Mouse (Mus musculus) lung, embryonic 16.5 days (tissue): ENCODE results near the gene Uri1. TPM values are rescaled to one million over a fixed set of nuclear protein-coding genes. Genes with fewer than 3 reads are reported as not detected.
A peak's percentile ranks its signal among the peaks of the same experiment; 100 is the strongest.

ENCODE experiments used
- ATAC-seq: fragments of 200-750 bp; cut with Nextera tagmentation; 2 replicates; pipeline ENCODE4 v1.8.0; 2017; ENCODE audit warnings: low read depth, mild to moderate bottlenecking, moderate library complexity
- H3K27ac ChIP-seq: fragments of 300-500 bp; sonication (generic); 2 replicates; pipeline ENCODE4 v1.5.1; 2014; ENCODE audit warnings: mild to moderate bottlenecking, control low read depth, low read length
- H3K27me3 ChIP-seq: fragments of 300-500 bp; sonication (generic); 2 replicates; pipeline ENCODE4 v1.6.1; 2014; ENCODE audit warnings: low read depth, low read length, mixed read lengths; ENCODE audit not compliant: control insufficient read depth, insufficient read depth
- H3K36me3 ChIP-seq: fragments of 300-500 bp; sonication (generic); 2 replicates; pipeline ENCODE4 v1.6.1; 2014; ENCODE audit warnings: low read length; ENCODE audit not compliant: control insufficient read depth, insufficient read depth
- H3K4me1 ChIP-seq: fragments of 300-500 bp; sonication (generic); replicated peaks from 2 replicates; pipeline ENCODE4 v1.6.1; 2014; ENCODE audit warnings: low read length, mixed read lengths; ENCODE audit not compliant: control insufficient read depth, insufficient read depth
- H3K4me2 ChIP-seq: fragments of 300-500 bp; sonication (generic); 2 replicates; pipeline ENCODE4 v1.6.1; 2014; ENCODE audit warnings: low read depth, low read length, control low read depth
- H3K4me3 ChIP-seq: fragments of 300-500 bp; sonication (generic); 2 replicates; pipeline ENCODE4 v1.5.1; 2014; ENCODE audit warnings: mild to moderate bottlenecking, low read length, control low read depth
- H3K9ac ChIP-seq: fragments of 300-500 bp; sonication (generic); 2 replicates; pipeline ENCODE4 v1.6.1; 2014; ENCODE audit warnings: low read length, control low read depth
- H3K9me3 ChIP-seq: fragments of 300-500 bp; sonication (generic); 2 replicates; pipeline ENCODE4 v1.6.1; 2016; ENCODE audit warnings: low read length; ENCODE audit not compliant: control insufficient read depth
- WGBS: fragments of 180-500 bp; shearing (Covaris S2); extraction: QIAGEN DNeasy Blood & Tissue Kit; methylation state at CpG from one replicate; pipeline ENCODE4 v1.1.7; 2014; 5-methylcytosine and 5-hydroxymethylcytosine counted together
- polyA plus RNA-seq: library from polyadenylated mRNA; unstranded; fragments of >200 nt; fragmentation: Nextera tagmentation; extraction: Ambion mirVana; gene quantifications from 2 replicates; pipeline ENCODE4 v1.2.1, GENCODE M21; 2015

Uri1 gene
- polyA plus RNA-seq, 1 experiment from 2014 or later: 46.1 TPM

DNA sequence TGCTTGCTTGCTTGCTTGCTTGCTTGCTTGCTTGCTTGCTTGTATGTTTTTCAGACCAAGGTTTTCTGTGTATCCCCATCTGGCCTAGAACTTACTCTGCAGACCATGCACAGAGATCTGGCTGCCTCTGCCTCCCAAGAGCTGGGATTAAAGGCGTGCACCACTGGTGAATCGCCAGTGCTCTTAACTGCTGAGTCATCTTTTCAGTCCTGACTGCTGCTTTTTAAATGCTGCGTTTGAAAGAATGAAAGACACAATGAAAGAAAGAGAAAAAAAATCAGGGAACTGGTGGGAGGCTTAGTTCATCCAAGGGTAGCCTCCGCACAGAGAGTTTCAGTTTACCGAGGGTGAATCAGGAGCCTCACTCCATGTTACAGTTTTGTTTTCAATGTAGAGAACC is 23.9 kb upstream of the Uri1 start:
- Histone ChIP-seq H3K27ac (no peak overlapping the region), H3K4me2 (no peak overlapping the region), H3K36me3 (no peaks in the 10 kb centered on the region), H3K4me3 (no peak overlapping the region), H3K9ac (no peak overlapping the region), H3K27me3 (no peaks in the 10 kb centered on the region), H3K9me3 (no peaks in the 10 kb centered on the region; the same call in 1 of the 2 replicates), H3K4me1 (no peaks in the 10 kb centered on the region)
- no peak for ATAC-seq
- WGBS: 66% methylated on average over 5 of the region's 5 CpGs

DNA sequence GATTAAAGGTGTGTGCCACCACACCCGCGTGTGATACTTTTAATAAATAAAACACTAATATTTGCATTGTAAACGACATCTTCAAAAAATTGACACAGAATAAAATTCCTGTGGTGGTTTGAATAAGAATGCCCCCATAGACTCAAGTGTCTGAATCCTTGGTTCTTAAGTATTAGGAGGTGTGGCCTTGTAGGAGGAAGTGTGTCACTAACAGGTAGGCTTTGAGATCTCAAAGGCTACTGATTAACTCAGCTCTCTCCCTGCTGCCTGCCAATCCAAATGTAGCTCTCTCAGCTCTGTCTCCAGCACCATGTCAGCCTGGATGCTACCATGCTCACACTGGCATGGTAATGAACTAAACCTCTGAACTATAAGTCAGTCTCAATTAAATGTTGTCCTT is 17.9 kb upstream of the Uri1 start:
- no peak overlapping the region for H3K4me3 ChIP-seq
- no peaks in the 10 kb centered on the region for H3K4me1 ChIP-seq
- H3K27ac ChIP-seq: no peak overlapping the region
- WGBS: 43% methylated on average over 3 of the region's 3 CpGs
- no peaks in the 10 kb centered on the region; the same call in 1 of the 2 replicates for H3K9me3 ChIP-seq
- ATAC-seq: peak; percentile 82
- no peak overlapping the region for H3K9ac ChIP-seq
- no peak overlapping the region for H3K4me2 ChIP-seq
- H3K27me3 ChIP-seq: no peaks in the 10 kb centered on the region
- no peaks in the 10 kb centered on the region for H3K36me3 ChIP-seq

DNA sequence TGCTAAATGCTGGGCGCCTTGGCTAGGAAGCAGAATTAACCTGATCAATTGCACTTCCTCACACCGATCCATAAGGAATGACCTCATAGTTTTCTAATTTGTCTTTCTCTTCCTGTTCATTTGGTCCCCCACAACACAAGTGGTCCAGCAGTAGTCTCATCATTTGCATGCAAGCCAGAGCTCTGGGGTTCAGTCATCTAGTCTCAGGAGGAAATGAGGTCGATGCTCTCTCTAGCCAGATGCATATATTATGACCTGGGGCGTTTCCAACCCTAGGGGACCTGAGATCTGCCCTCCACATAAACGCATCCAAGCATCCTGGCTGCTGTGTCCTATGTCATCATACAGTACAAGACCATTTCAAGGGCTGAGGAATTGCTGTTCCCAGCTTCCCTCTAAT is 14.2 kb upstream of the Uri1 start:
- Histone ChIP-seq H3K9ac (no peak overlapping the region), H3K36me3 (no peaks in the 10 kb centered on the region), H3K4me1 (no peaks in the 10 kb centered on the region), H3K27me3 (no peaks in the 10 kb centered on the region), H3K4me2 (no peak overlapping the region), H3K27ac (no peak overlapping the region), H3K4me3 (no peak overlapping the region), H3K9me3 (no peaks in the 10 kb centered on the region)
- 73% methylated on average over 5 of the region's 5 CpGs for WGBS
- ATAC-seq: no peak

DNA sequence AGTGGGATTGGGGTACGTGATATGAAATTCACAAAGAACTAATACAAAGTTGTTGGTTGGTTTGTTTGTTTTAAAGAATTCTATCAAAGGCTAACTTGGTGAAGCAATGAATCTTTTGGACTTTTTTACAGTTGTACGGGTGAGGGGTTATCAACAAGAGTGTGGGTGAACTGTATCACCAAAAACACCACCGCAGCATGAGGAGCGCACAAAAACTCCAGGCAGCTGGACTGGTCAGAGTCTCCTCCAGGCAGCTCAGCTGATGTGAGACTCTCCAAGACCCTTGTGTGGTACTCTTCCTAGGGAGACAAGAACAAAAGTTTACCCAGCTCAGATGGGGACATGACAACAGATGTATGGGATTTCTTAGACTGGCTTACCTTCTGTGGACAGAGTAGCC is 7.8 kb upstream of the Uri1 start:
- H3K4me2 ChIP-seq: no peak overlapping the region

DNA sequence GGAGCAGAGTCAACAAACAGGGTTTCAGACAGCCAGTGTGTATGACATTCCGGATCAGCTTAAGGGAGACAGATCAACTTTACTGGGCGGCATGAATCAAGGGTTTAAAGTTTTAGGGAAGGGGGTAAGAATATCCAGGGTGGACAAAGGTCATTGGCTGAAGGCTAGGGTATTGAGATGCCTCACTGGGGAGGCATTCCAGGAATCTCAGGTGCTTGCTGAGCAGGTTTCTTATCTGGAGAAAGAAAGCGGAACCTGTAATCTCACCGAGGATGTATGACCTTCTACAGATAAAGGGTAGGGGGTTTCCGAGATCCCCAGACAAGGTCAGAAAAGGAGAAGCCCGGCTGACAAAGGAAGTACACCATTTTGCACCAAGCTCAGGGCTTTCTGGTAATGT is 7.3 kb upstream of the Uri1 start:
- no peak overlapping the region for H3K4me2 ChIP-seq
- no peak overlapping the region for H3K27ac ChIP-seq
- no peaks in the 10 kb centered on the region for H3K9me3 ChIP-seq
- H3K9ac ChIP-seq: no peak overlapping the region
- no peaks in the 10 kb centered on the region for H3K4me1 ChIP-seq
- 15% methylated on average over 6 of the region's 6 CpGs for WGBS
- no peaks in the 10 kb centered on the region for H3K27me3 ChIP-seq
- no peak for ATAC-seq
- H3K4me3 ChIP-seq: no peak overlapping the region
- H3K36me3 ChIP-seq: no peaks in the 10 kb centered on the region

More for the DNA sequence above, 7.8 kb upstream of the Uri1 start:
- WGBS: 42% methylated on average over 4 of the region's 4 CpGs
- Histone ChIP-seq H3K36me3 (no peaks in the 10 kb centered on the region), H3K27me3 (no peaks in the 10 kb centered on the region), H3K9me3 (no peaks in the 10 kb centered on the region), H3K4me1 (no peaks in the 10 kb centered on the region), H3K4me3 (no peak overlapping the region), H3K27ac (no peak overlapping the region), H3K9ac (no peak overlapping the region)
- no peak for ATAC-seq

DNA sequence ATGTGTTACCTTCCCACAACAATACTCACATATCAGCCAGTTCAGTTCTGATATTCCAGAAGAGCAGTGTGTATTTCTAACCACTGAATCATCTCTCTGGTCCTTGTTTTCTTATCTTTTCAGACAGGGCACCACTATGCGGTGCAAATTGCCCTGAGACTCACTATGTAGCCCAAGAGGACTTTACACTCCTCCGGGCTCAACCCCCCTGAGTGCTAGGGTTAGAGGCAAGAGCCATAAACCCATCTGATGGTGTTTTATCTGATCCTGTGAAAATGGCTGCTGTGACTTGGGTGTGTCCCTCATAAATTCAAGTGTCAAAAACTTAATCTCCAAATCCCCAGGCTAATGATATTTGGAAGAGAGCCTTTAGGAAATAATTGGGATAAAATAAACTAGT is 6.6 kb upstream of the Uri1 start:
- Histone ChIP-seq H3K9ac (no peak overlapping the region), H3K27me3 (no peaks in the 10 kb centered on the region), H3K36me3 (no peaks in the 10 kb centered on the region), H3K4me2 (no peak overlapping the region), H3K4me1 (no peaks in the 10 kb centered on the region), H3K4me3 (no peak overlapping the region), H3K27ac (no peak overlapping the region), H3K9me3 (no peaks in the 10 kb centered on the region)
- no peak for ATAC-seq
- 36% methylated on average over 2 of the region's 2 CpGs for WGBS

DNA sequence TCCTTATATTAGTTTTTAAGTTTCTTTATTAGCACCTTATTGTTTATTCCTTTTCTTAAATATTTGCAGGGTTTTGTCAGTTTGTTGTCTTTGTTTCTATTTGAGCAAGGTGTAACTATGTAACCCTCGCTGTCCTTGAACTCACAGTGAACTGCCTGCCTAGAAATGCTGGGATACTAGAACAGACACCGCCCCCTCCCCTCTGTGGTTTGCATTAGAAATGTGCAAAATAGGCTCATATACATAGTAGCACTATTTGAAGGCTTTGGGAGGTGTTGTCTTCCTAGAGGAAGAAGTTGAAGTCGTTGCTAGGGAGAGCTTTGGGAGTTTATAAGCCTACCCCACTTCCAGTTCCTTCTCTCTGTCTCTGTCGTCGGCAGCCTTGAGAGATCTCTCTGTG is 5.7 kb upstream of the Uri1 start:
- no peak overlapping the region for H3K9ac ChIP-seq
- H3K4me1 ChIP-seq: no peaks in the 10 kb centered on the region
- H3K4me2 ChIP-seq: no peak overlapping the region
- no peaks in the 10 kb centered on the region for H3K9me3 ChIP-seq
- no peak overlapping the region for H3K27ac ChIP-seq
- H3K27me3 ChIP-seq: no peaks in the 10 kb centered on the region
- ATAC-seq: no peak
- WGBS: 47% methylated on average over 5 of the region's 5 CpGs
- no peaks in the 10 kb centered on the region for H3K36me3 ChIP-seq
- H3K4me3 ChIP-seq: no peak overlapping the region

DNA sequence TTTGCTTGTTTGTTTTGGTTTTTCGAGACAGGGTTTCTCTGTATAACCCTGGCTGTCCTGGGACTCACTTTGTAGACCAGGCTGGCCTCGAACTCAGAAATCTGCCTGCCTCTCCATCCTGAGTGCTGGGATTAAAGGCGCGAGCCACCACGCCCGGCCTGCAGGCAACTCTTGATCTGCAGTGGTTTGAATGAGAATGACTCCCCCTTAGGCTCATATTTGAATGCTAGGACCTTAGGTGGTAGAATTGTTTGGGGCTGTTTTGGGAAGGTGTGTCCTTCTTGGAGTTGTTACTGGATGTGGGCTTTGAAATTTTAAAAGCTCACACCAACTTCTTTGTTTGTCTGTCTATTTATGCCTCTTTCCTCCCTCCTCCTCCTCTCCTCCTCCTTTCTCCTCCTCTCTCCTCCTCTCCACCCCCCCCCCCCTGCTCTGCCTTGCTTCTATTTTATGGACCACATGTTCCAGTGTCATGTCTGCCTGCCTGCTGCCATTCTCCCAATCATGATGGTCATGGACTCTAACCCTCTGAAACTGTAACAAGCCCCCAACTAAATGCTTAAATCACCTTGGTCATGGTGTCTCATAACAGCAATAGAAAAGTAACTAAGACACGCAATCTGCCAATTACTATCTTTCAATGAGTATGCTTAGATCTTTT is 4.7 kb upstream of the Uri1 start:
- H3K4me3 ChIP-seq: no peak overlapping the region
- H3K27me3 ChIP-seq: no peaks in the 10 kb centered on the region
- no peak overlapping the region for H3K9ac ChIP-seq
- no peaks in the 10 kb centered on the region for H3K9me3 ChIP-seq
- no peak for ATAC-seq
- H3K4me2 ChIP-seq: no peak overlapping the region
- no peaks in the 10 kb centered on the region for H3K4me1 ChIP-seq
- no peak overlapping the region for H3K27ac ChIP-seq
- 81% methylated on average over 7 of the region's 7 CpGs for WGBS
- no peaks in the 10 kb centered on the region for H3K36me3 ChIP-seq

DNA sequence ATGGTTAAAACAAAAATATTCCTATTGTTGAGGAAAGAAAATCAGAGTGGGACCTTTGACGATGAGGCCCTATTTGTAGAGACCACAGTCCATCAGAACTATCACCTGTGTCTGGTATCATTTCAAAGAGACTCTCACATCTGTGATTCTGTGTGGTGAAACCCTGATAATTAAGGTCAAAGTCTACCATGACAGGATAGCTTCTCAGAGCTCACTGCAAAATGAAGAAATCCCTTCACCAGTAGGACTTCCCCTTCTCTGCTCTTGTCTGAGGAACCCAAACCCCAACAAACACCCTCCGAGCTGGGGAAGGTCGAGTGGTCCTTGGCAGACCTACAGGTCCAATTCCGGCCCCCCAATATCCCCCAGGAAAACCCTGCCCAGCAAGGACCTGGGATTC is 1.5 kb upstream of the Uri1 start:
- WGBS: 61% methylated on average over 4 of the region's 4 CpGs
- no peaks in the 10 kb centered on the region for H3K9me3 ChIP-seq
- no peak for ATAC-seq
- no peak overlapping the region for H3K4me2 ChIP-seq
- no peak overlapping the region for H3K9ac ChIP-seq
- no peaks in the 10 kb centered on the region for H3K4me1 ChIP-seq
- no peaks in the 10 kb centered on the region for H3K27me3 ChIP-seq
- no peaks in the 10 kb centered on the region for H3K36me3 ChIP-seq
- H3K4me3 ChIP-seq: no peak overlapping the region
- no peak overlapping the region for H3K27ac ChIP-seq

DNA sequence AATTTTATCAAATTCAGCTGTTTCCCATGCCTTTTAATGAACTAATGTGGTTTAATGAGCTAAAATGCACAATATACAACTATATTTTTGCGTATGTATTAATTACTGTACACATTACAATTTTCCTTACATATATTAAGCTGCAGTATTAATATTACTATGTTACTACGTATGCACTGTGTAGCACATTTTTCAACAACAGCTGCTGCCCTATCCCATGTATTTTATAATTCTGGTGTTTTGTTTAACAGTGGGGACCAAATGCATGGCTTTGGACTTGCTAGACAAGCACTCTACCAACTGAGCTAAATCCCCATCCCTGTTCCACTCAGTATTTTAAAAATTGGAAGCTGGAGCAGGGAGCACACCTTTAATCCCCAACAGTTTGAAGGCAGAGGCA is 3.6 kb downstream of the Uri1 start:
- H3K36me3 ChIP-seq: no peaks in the 10 kb centered on the region
- peak overlapping the region; percentile 78 for H3K9ac ChIP-seq
- H3K27me3 ChIP-seq: no peaks in the 10 kb centered on the region
- ATAC-seq: no peak
- peak overlapping the region; percentile 64 for H3K4me3 ChIP-seq
- WGBS: 31% methylated on average over 2 of the region's 2 CpGs
- H3K4me2 ChIP-seq: peak overlapping the region; percentile 68
- 0 out of 2 replicates have a peak, but pooled peaks cover 5% of the 10 kb centered on the region for H3K4me1 ChIP-seq
- no peak overlapping the region for H3K27ac ChIP-seq
- H3K9me3 ChIP-seq: no peaks in the 10 kb centered on the region
